Mouse (Mus musculus): ENCODE measurements at regions not wholly inside any gene's neighbourhood (a gene's known extent, or its start where the extent isn't known, plus 50 kb on each side); places are given as distances from the start of the nearest gene placed in this dataset.

GRCm38 (mm10) chr6:141041781-141042625 lies 207.1 kb upstream of the Pde3a start:
- TF ChIP-seq POLR2A (IDR thresholded peaks at IDR 0.05; ENCODE audit: low read depth, low read length), result no peak
- no peak for TF ChIP-seq CTCF (IDR thresholded peaks at IDR 0.05; ENCODE audit: extremely low read depth, insufficient read depth, insufficient read length, insufficient replicate concordance)

All from spleen, adult 2 months (tissue).